16 mouse cellular contexts compared by ENCODE assay signal in the genomic region with DNA sequence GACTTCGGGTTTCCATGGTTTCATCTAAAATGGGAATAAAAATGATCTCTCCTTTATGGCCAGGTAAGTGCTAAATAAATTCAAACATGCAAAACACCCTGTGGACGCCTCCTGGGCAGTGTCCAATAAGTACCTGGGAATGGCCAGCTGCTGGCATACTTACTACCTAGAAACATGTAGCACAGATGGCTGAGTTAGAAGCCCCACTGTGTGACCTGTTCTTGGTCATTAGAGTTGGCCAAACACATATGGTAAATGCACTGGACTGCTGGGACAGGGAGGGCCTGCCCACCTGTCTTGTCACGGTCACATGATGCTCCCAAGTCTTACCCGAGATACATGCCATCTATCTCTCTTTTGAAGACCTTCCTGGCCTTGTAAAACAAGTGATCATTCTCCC.
DNase-seq lines count a peak whose midpoint lies in the region; ATAC-seq lines count a peak whose summit lies in the region.
"Had no signal": no experiment of that assay in that cellular context is flagged by ENCODE, and none has a peak within 500 bp of the region (broad histone marks: within the 10 kb centered on the region; RNA-seq: fewer than 3 reads in every experiment).

No protein-coding gene starts in this region.

- DNase-seq in cerebellum, adult 11-12 months: peak; percentile 17
- no peak for DNase-seq in cerebellum, adult 8-10 months
- peak; percentile 30 for DNase-seq in cerebellum, adult 9-11 months
- DNase-seq in cerebellum, postnatal 4 days (ENCODE audit: low spot score in 2 of 2): no peak
- peak; percentile 43 to 64 for DNase-seq in cerebellum, postnatal 14 days
- DNase-seq in cerebellum, postnatal 25 days: peak; percentile 34 to 51
- DNase-seq in lung, adult 18-20 months: no peak
- DNase-seq: adrenal gland, adult 8-10 months; B cell, adult 2 months; forebrain, postnatal 0 days had no signal

- ATAC-seq in cerebellum, adult (ENCODE audit: insufficient number of reproducible peaks, low FRiP score, low TSS enrichment): no peak
- ATAC-seq: activated CD4-positive, CD25-positive, alpha-beta regulatory T cell, adult 4 months; CD4-positive, CD25-positive, alpha-beta regulatory T cell, adult 4 months; forebrain, embryonic 13.5 days; forebrain, embryonic 15.5 days; forebrain, postnatal 0 days; Patski had no signal

Comparison
In these comparisons a context has a peak if more than half of its experiments do, and no peak if none do; other contexts are left out.
1. DNase-seq: peak in cerebellum, adult 11-12 months (single experiment), cerebellum, adult 9-11 months (single experiment), cerebellum, postnatal 14 days (2 of 2) and cerebellum, postnatal 25 days (2 of 2); none in cerebellum, adult 8-10 months (single experiment), cerebellum, postnatal 4 days (0 of 2) and lung, adult 18-20 months (0 of 2).